Mouse (Mus musculus) neural tube, embryonic 11.5 days (tissue): ENCODE results near the gene Arhgef1. TPM values are rescaled to one million over a fixed set of nuclear protein-coding genes. Genes with fewer than 3 reads are reported as not detected.

Source experiments
- ATAC-seq: fragments of 200-750 bp; cut with Nextera tagmentation; 2 replicates; pipeline ENCODE4 v1.8.0; 2017; ENCODE audit warnings: moderate number of reproducible peaks, mild to moderate bottlenecking, moderate TSS enrichment, moderate library complexity; ENCODE audit not compliant: insufficient read depth, low FRiP score, low TSS enrichment
- DNase-seq: peaks from one replicate; pipeline ENCODE4 v3.0.0-alpha.2; 2015; ENCODE audit warnings: low spot score
- H3K27ac ChIP-seq: fragments of 300-500 bp; sonication (generic); 2 replicates; pipeline ENCODE4 v1.5.1; 2014; ENCODE audit warnings: low read depth, mild to moderate bottlenecking, low read length
- H3K27me3 ChIP-seq: fragments of 300-500 bp; sonication (generic); 2 replicates; pipeline ENCODE4 v1.6.1; 2014; ENCODE audit warnings: mild to moderate bottlenecking, low read length, mixed read lengths; ENCODE audit not compliant: control insufficient read depth, insufficient read depth
- H3K36me3 ChIP-seq: fragments of 300-500 bp; sonication (generic); 2 replicates; pipeline ENCODE4 v1.6.1; 2014; ENCODE audit warnings: mild to moderate bottlenecking, low read length, moderate library complexity, mixed read lengths; ENCODE audit not compliant: control insufficient read depth, insufficient read depth
- H3K4me1 ChIP-seq: fragments of 300-500 bp; sonication (generic); 2 replicates; pipeline ENCODE4 v1.6.1; 2014; ENCODE audit warnings: low read length, mixed read lengths; ENCODE audit not compliant: control insufficient read depth, insufficient read depth
- H3K4me2 ChIP-seq: fragments of 300-500 bp; sonication (generic); 2 replicates; pipeline ENCODE4 v1.6.1; 2014; ENCODE audit warnings: low read depth, mild to moderate bottlenecking, moderate library complexity
- H3K4me3 ChIP-seq: fragments of 300-500 bp; sonication (generic); 2 replicates; pipeline ENCODE4 v1.5.1; 2014; ENCODE audit warnings: low read depth, low read length
- H3K9ac ChIP-seq: fragments of 300-500 bp; sonication (generic); 2 replicates; pipeline ENCODE4 v1.6.1; 2014; ENCODE audit warnings: mild to moderate bottlenecking, low read length
- H3K9me3 ChIP-seq: fragments of 300-500 bp; sonication (generic); 2 replicates; pipeline ENCODE4 v1.6.1; 2016; ENCODE audit warnings: low read length; ENCODE audit not compliant: control insufficient read depth
- WGBS: fragments of 180-500 bp; shearing (Covaris S2); extraction: QIAGEN DNeasy Blood & Tissue Kit; methylation state at CpG from one replicate; pipeline ENCODE4 v1.1.7; 2014; 5-methylcytosine and 5-hydroxymethylcytosine counted together
- polyA plus RNA-seq: library from polyadenylated mRNA; unstranded; fragments of >200 nt; fragmentation: Nextera tagmentation; extraction: Ambion mirVana; gene quantifications from 2 replicates; pipeline ENCODE4 v1.2.1, GENCODE M21; 2014

Gene Arhgef1
- polyA plus RNA-seq, 1 experiment from 2014 or later, result 52.3 TPM

GRCm38 (mm10) chr7:24912480-24912879, 9.8 kb downstream of the Arhgef1 start:
- Histone ChIP-seq H3K27me3 (no peaks in the 10 kb centered on the region), H3K27ac (no peak overlapping the region), H3K9me3 (no peaks in the 10 kb centered on the region), H3K4me3 (no peak overlapping the region), H3K4me1 (no peaks in the 10 kb centered on the region), H3K9ac (no peak overlapping the region), H3K36me3 (no peaks in the 10 kb centered on the region; the same call in 1 of the 2 replicates), H3K4me2 (no peak overlapping the region)
- ATAC-seq, result no peak
- no peak for DNase-seq
- whole genome bisulfite sequencing, result 94% methylated on average over 14 of the region's 14 CpGs

DNA sequence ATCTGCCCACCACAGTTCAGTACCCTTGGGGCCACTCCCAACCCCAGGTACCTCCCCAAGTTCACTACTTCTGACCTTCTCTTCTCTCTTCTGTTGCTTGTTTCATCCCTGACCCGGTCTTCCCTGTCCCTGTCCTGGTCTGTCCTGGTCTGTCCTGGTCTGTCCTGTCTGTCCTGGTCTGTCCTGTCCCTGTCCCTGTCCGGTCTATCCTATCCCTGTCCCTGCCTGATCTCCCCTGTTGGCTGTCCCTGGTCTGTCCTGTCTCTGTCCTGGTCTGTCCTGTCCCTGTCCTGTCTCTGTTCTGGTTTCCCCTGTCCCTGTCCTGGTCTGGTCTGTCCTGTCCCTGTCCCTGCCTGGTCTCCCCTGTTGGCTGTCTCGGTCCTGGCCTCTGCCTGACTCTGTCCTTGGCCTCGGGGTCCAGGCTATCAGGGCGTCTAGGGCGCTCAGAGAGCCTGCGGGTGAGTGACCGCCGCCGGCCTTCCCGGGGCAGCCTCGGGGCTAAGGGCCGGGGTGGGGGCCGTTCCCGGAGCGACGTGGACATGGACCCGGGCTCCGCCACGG, 16.1 kb downstream of the Arhgef1 start:
- H3K9ac ChIP-seq, result no peak overlapping the region
- no peak overlapping the region for H3K4me2 ChIP-seq
- H3K27me3 ChIP-seq, result no peaks in the 10 kb centered on the region
- peaks cover 27% of the 10 kb centered on the region for H3K36me3 ChIP-seq
- no peak overlapping the region for H3K4me3 ChIP-seq
- ATAC-seq, result no peak
- no peaks in the 10 kb centered on the region for H3K9me3 ChIP-seq
- no peaks in the 10 kb centered on the region for H3K4me1 ChIP-seq
- 92% methylated on average over 20 of the region's 20 CpGs for WGBS
- no peak overlapping the region for H3K27ac ChIP-seq
- no peak for DNase-seq

GRCm38 (mm10) chr7:24919728-24920127, 17.0 kb downstream of the Arhgef1 start:
- no peak overlapping the region for H3K4me3 ChIP-seq
- 89% methylated on average over 9 of the region's 9 CpGs for WGBS
- H3K9ac ChIP-seq, result no peak overlapping the region
- no peaks in the 10 kb centered on the region for H3K27me3 ChIP-seq
- DNase-seq (no peak), ATAC-seq (no peak)
- no peaks in the 10 kb centered on the region for H3K4me1 ChIP-seq
- H3K9me3 ChIP-seq, result no peaks in the 10 kb centered on the region
- H3K27ac ChIP-seq, result no peak overlapping the region
- no peak overlapping the region for H3K4me2 ChIP-seq
- peaks cover 31% of the 10 kb centered on the region for H3K36me3 ChIP-seq

GRCm38 (mm10) chr7:24930475-24930874, 27.8 kb downstream of the Arhgef1 start:
- ATAC-seq (no peak), DNase-seq (no peak)
- 51% methylated on average over 6 of the region's 6 CpGs for WGBS
- Histone ChIP-seq H3K36me3 (peaks cover 1% of the 10 kb centered on the region), H3K27me3 (peaks cover 59% of the 10 kb centered on the region), H3K9ac (no peak overlapping the region), H3K9me3 (no peaks in the 10 kb centered on the region), H3K4me3 (no peak overlapping the region), H3K27ac (no peak overlapping the region), H3K4me2 (no peak overlapping the region), H3K4me1 (0 out of 2 replicates have a peak, but pooled peaks cover 3% of the 10 kb centered on the region)

DNA sequence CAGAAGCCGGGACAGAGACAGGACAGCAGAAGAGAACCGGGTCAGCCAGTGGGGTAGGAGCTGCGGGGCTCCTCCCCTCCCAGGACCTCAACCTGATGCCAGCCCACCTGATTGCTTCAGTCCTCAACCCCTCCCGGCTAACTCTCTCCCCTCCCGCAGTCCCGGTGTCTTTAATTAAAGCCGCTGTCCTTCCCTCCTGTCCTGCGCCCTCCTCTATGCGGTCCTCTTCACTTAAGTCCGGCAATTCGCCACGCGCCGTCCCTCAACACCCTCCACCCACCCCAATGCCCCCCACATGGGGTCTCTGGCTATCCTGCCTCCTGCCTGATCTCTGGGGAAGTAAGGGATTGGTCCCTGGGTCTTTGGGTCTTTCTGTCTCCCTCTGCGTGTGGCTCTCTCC, 28.9 kb downstream of the Arhgef1 start:
- no peak for ATAC-seq
- Histone ChIP-seq H3K36me3 (no peaks in the 10 kb centered on the region; the same call in 1 of the 2 replicates), H3K9ac (no peak overlapping the region), H3K4me2 (no peak overlapping the region), H3K27me3 (peaks cover 63% of the 10 kb centered on the region), H3K4me1 (0 out of 2 replicates have a peak, but pooled peaks cover 3% of the 10 kb centered on the region), H3K27ac (no peak overlapping the region), H3K9me3 (no peaks in the 10 kb centered on the region), H3K4me3 (no peak overlapping the region)
- DNase-seq, result no peak
- WGBS, result 0% methylated on average over 13 of the region's 15 CpGs

GRCm38 (mm10) chr7:24943641-24944040, 40.9 kb downstream of the Arhgef1 start:
- 2% methylated on average over 6 of the region's 6 CpGs for WGBS
- peaks cover 76% of the 10 kb centered on the region for H3K27me3 ChIP-seq
- H3K4me1 ChIP-seq, result peaks cover 4% of the 10 kb centered on the region; the same call in 1 of the 2 replicates
- no peak overlapping the region for H3K4me3 ChIP-seq
- ATAC-seq (no peak), DNase-seq (no peak)
- no peak overlapping the region for H3K27ac ChIP-seq
- H3K9ac ChIP-seq, result no peak overlapping the region
- no peak overlapping the region for H3K4me2 ChIP-seq
- no peaks in the 10 kb centered on the region for H3K36me3 ChIP-seq
- H3K9me3 ChIP-seq, result no peaks in the 10 kb centered on the region

DNA sequence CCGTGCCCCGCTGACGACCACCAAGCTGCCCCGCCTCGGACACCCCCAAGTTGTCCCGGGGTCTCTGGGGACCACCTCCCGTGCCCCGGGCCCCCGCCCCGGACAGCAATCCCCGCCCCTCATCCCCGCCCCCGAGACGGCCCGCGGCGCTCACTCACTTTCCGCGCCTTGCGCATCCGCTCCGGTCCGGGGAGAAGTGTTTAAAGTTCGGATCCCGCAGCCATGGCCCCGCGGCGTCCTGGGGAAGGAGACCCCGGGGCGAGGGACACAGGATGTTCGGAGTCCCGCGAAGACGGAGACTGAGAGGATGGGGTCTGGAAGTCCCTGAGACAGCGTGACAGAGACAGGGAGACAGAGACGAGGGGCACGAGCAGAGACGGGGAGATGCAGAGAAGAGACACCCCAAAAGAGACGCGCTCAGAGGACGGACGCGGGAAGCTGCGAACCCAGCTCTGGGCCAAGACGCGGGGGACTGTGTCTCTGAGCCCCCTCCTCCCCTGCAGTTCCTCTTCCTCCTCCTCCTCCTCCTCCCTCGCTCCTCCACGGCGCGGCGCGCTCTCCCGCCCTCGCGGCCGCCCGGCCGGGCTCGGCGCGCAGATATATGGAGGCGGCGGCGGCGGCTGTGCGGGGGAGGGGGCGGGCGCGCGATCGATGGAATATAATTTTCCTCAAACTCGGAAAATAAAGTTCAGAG, 41.7 kb downstream of the Arhgef1 start, which contains the start of gene Gm4881:
TSS of gene Gm4881 (minus strand) at position 238 of the 694 bp plus-strand sequence.
- Histone ChIP-seq H3K4me3 (peak within 1 kb of the TSS; percentile 32), H3K9me3 (no peaks in the 10 kb centered on the region), H3K4me2 (peak within 1 kb of the TSS; percentile 45), H3K9ac (no peak within 1 kb of the TSS), H3K4me1 (peaks cover 4% of the 10 kb centered on the region; the same call in 1 of the 2 replicates), H3K36me3 (no peaks in the 10 kb centered on the region), H3K27ac (no peak within 1 kb of the TSS), H3K27me3 (peaks cover 84% of the 10 kb centered on the region)
- DNase-seq (no peak), ATAC-seq (no peak)
- under 1% methylated on average over 67 of the region's 72 CpGs for WGBS

DNA sequence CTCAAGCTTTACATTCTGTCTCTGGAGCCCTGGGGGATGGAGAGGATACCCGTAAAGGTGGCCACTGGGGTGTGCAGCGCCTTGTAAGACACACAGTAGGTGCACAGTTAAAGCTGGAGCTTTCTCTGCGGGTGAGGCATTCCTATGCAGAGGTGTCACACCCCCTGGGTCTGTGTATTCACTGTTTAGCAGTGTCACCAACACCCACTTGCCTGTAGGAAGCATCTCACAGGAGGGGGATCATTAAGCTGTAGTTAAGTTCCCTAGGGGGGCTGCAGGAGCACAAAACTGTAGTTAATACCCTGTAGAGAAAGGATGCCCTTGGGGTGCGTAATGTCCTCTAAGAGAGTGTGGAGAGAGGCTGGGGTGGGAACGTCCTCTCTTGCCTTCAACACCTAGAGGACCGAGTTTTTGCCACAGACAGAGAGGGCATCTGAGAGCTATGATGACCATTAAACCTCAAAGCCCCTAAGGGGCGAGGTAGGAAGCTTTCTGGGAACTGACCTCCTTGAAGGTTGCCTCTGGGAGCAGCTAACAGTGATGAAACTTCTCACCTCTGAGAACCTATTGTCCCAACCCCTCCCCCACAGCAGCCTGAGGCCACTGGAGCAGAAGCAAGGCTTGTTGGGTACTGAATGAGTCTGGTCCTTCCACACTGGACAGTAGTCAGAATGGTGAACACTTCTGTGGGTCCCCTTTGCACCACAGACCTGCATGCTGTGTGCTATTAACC, 44.8 kb downstream of the Arhgef1 start:
- H3K4me2 ChIP-seq, result no peak overlapping the region
- no peak for DNase-seq
- no peaks in the 10 kb centered on the region for H3K36me3 ChIP-seq
- 5% methylated on average over 7 of the region's 7 CpGs for whole genome bisulfite sequencing
- no peak overlapping the region for H3K27ac ChIP-seq
- peaks cover 91% of the 10 kb centered on the region for H3K27me3 ChIP-seq
- no peak for ATAC-seq
- peaks cover 8% of the 10 kb centered on the region; the same call in 1 of the 2 replicates for H3K4me1 ChIP-seq
- H3K4me3 ChIP-seq, result no peak overlapping the region
- no peaks in the 10 kb centered on the region for H3K9me3 ChIP-seq
- H3K9ac ChIP-seq, result no peak overlapping the region
